Mouse (Mus musculus) frontal cortex, postnatal 25 days (tissue): Measurements from ENCODE around the gene Rubcnl.
A peak's percentile ranks its signal among the peaks of the same experiment; 100 is the strongest.

Experiments used
- DNase-seq, 2 experiments: peaks; one replicate each; pipeline ENCODE4 v3.0.0; 2022; ENCODE audit warnings: low spot score in 2 of 2

Gene Rubcnl

DNA sequence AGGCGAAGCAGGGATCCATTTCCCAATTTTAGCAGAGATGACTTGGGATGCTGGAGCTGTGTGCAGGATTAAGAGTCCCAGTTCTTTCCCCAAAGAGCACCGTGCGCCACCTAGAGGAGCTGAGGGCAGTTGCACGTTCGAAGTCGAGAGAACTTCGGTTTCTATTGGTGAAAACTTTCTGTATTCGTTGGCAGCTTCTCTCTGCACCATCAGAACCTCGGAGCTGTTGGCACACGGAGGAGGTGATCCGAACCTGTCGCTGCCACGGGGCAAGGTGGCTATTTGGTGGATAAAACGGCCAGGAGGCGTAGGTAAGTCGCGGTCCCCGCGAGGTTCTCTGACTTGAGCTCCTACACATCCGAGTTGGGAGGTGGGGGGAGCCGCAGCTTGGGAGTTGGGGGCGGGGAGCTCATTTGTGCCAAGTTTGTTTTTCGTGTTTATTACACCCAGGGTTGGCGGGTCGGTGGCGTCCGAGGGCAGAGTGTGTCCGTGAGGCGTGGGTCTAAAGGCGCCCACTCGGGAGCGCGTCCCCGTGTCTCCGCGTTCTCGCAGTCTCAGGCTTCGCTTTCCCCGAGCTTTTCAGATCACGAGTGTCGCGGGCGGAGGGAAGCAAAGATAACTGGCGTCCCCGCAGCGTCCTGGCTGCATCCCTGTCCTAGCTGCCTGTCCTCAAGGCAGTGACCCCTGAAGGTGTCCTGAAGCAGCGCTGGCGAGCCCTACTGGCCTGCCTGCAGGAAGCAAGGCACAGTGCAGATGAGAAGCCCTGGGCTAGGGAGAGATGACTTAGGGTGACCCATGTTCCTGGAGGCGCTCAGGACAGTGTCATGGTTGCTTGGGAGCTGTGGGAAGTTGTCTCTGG is at the start of gene Rubcnl:
Rubcnl (plus strand) TSS at position 172 of the 859 bp plus-strand sequence.
- DNase-seq, result peak; percentile 41 to 64

DNA sequence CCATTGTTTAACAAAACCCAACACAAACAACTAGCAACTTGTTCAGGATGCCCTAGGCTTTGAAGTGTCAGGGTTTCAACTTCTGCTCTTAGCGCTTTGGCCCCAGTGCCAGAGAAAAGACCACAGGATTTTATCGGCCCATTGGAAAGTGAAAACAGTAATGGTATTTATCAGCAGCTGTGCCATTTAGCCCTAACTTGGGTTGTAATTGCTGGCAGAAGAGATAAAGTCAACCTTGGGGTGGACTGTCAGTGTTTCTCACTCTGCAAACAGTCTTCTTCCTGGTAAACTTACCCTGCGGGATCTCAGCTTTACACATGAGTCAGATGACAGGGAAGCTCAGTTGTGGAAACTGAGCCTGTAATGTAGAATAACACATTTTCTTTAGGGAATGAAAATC is 43.6 kb upstream of the Rubcnl start:
- DNase-seq, result no peak

DNA sequence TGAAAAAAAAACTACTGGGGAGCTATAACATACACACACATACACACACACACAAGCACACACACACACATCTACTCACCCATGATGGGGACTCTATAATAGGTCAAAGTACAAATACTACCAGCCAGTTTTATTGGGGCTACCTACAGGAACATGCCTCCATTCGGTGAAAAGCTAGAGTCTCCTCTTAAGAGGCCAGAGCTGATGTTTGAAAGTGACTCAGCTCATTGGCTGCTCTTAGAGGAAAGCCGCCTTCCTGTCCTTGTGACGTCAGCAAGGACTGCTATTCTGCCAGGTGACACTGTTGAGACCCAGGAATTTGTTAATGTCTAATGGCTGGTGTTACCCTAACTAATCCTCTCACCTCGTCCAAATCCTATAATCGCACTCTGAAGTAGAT is 43.1 kb upstream of the Rubcnl start:
- no peak for DNase-seq

DNA sequence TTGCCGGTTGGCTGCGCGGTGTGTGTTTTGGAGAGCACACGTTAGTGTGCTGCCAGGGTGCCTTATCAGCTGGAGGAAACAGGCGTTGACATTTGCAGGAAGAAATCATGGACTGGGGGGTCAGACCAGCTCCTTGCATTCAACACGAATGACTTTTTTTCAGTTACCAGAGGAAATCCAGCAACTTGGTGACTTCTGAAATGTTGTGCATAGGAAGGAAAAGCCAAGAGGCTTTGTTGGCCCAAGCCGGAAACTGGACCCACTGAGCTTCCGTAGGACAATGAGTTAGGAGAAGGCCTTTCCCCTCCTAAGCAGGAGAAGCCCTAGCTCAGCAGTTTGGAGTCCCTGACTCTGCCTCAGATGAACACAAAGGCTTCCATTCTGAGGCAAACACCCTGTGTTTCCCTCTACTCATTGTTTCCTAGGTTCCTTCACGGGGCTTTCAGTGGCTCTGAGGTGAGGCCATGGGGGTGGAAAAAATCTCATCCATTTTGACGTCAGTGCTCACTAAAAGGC is 41.6 kb upstream of the Rubcnl start:
- DNase-seq, result no peak

DNA sequence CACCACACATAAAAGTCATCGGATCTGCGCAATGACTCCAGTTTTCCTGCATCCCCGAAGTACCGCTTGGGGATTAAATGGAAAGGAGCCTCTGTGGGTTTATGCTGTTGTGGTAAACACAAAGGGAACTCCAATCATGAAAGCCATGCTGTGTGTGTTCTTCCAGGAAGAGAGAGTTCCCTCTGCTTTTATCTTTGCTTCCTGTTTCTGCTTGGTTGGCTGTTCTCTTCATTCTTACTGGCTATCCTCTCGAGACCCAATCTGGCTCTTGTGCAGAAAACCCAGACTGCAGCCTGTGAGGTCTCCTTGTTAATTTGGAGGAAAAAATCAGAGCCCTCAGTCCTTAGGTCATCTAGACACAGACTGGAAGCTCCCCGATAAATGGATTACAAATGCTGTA is 38.9 kb upstream of the Rubcnl start:
- no peak for DNase-seq

DNA sequence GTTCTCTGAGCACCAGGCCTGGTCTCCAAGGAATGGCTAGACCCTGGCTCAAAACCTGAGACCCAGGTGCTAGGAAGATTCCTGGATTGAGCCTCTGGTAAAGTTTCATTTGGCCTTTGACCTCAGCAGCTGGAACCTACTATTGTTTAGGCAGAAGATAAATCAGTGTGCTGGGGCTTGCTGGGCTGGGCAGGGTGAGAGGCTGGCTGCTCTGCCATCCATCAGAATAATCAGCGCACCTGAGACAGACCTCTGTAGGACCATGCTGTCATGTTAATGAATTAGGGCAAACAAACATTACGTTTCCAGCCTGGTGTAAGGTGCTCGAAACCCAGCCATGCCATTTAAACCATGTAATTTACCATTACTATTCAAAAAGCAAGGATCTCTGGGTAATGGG is 34.8 kb upstream of the Rubcnl start:
- no peak for DNase-seq

DNA sequence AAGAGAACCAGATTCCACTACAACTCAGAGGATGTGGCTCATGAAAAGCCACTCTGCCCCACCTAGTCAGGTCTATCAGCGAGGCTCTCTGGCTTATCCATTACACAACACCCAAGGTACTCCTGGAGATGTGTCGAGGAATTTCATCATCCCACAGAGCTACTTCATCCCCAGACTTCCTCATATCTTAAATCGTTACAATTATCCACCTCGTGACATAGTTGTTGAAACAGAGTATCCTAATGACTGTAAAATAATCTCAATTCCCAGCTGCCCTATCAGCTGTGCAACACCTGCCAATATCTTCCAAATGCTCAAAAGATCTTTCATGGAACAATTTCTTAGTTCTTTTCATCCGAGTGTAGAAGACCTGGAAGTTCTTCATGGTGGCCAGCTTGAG is 32.7 kb upstream of the Rubcnl start:
- no peak for DNase-seq

DNA sequence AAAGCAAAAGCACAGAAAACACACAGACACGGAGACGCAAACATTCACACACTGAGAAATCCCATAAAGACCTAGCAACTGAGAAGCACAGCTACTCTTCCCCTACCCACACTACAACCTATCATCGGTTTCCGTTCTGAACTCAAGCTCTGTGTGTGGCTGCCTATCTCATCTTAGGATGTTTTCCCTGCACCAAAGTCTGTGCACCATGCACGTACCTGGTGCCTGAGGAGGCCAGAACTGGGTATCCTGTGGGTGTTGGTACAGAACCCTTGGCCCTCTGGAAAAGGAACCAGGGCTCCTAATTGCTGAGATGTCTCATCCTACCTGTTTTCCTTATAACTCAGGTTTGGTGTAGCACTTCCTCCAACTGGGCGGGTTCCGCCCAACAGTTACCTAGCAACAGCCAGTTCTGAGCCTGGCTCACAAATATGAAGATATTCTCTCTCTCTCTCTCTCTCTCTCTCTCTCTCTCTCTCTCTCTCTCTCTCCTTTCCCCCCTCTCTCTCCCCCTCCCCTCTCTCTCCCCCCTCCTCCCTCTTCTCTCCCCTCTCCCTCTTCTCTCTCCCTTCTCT is 30.9 kb upstream of the Rubcnl start:
- DNase-seq, result no peak

DNA sequence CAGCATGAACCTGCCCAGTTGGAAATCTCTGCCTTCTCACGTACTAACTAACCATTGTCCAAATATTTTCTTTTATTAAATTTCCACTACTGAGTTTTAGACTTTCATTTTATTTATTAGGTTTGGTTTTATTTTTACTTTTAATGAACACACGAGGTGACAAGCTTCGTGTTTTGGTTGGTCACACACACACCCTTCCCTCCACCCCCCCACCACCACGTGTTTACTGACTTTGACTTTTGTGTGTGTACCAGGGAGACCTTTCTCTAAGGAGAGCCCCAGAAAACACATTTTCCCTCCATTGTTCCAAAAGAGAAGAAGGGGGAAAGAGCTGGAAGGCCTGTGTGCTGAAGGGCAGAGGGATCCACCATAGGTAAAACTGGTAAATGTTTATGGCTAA is 30.2 kb upstream of the Rubcnl start:
- DNase-seq, result no peak

DNA sequence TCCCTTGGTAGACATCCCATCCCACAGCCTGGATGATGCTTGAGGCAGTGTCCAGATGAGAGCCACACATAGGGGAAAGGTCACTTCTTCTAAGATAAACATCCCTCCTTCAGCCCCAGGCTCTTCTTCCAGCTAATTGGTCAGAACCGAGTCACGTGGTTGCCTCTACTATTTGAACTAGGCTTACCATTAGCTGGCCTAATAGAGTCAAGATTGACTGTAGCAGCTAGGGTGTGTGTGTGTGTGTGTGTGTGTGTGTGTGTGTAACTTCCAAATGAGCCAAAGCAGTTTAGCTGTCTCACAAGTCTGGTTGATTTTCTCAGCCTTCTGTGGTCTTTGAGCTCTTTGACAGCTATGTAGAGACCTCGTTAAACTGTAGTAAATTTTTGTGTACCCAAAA is 29.3 kb upstream of the Rubcnl start:
- DNase-seq, result no peak

DNA sequence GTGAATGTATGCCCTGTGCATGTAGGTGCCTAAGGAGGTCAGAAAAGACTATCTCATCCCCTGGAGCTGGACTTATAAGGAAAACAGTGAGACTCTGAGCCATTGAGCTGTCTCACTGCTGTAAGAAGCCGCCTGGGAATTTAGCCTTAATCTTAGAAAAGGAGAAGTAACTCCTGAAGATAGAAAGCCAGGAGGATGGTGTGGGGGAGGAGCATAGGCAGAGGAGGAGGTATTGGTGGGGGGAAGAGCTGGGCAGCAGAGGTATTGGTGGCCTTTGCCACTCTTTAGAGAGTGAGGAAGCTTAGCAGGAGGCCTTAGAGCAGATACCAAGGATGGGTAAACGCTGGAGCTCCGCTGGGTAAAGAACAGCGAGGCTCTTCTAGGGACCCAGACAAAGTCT is 26.5 kb upstream of the Rubcnl start:
- DNase-seq, result no peak

DNA sequence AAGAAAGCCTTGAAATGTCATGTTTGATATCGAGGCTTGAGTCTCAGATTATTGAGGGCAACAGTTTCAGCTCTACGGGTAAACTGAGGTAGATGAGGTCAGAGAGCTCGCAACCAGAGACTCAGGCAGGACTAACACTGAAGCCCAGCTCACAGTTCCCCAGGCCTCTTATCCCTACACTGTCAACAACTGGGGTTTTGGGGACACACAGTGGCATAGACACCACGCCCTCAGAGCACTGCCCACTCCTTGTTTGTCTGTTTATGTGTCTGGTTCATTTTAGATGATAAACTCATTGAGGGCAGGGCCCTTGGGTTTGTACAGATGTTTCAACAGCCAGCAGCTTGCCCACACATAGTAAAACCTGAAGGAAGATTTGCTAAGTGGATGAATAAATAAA is 25.9 kb upstream of the Rubcnl start:
- no peak for DNase-seq

DNA sequence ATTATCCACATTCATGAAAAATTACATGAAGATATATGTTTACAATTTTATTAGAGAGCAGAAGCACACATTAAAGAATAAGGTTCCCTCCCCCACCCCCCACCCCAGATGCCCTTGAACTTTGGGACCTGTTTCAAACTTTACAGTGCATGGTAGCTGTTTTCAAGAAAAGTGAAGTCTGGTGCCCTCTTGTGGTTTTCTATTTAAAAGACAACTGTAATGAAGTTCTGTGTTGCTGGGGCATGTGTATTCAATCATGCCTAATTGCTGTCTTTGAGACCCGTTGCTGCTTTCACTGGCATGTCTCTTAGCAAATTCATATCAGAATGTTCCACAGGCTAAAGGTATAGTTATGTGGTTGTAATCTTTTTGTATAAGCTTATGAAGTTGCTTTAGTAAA is 25.3 kb upstream of the Rubcnl start:
- no peak for DNase-seq

DNA sequence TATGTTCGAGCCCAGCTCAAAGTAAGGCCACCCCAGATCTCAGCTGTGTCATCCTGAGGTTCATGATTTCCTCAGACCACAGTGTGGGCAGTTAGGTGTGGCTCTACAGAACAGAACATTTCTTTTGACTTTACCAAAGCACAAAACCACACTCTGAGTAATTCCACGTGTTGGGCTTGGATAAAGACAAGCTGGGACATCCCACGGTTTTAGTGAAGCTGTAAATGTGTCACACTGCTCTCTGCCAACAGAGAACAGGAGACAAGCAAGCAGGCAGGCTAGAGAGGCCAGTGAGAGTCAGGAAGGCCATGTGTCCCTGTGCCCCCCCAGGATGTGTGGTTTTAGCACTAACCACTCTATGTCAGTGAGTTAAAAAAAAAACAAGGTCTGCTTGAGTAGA is 19.3 kb upstream of the Rubcnl start:
- no peak for DNase-seq

DNA sequence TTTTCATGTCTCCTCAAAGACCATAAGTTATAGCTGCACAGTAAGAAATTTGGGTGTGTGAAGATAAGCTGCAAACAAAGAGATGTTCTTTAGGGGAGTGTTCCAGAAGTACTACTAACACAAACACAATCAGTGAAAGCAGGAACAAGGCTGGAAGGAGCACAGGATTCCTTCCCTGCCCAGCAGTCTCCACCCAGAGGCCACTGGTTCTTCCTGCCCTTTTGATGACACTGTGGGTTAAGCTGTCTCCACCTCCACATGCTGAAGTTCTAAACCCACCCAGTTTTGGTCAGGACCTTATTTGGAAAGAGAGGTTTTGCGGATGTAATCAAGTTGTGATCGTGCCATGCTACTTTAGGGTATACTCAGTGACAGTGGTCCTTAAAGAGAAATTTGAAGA is 18.8 kb upstream of the Rubcnl start:
- no peak for DNase-seq

DNA sequence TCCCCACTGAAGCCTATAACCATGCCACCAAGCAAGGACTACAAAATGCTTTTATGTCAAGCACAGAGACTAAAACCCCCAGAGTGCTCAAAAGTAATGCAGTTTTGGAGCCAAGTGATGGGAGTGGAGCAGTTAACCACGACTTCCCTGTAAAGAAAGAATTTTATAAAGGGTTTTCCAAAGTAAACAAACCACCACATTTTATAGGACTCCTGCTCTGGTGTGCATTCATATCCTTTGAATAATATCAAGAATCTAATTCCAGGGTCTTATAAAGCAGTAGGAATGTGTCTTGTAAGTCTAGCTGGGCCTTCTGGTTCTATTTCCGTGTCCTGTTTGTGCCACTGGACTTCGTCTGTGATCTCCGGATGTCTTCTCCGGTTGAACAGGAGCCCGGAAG is 14.5 kb upstream of the Rubcnl start:
- no peak for DNase-seq

DNA sequence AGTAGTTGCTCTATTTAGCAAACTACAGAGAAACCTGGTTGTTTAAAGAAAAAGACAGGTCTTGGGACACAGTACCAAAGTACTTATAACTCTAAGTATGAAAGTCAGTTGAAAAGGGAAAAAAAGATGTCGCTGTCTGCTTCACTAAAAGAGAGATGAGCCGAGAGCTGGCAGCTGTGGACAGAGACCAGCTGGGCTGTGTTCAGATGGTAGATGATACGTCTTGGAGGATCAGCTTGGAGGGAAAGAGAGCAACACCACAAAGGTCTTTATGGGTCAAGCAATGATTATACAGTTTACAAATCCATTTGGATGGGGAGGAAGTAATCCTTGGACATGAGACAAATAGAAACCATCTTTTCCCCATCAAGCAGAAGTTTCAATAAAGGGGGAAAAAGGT is 12.5 kb upstream of the Rubcnl start:
- DNase-seq, result no peak

DNA sequence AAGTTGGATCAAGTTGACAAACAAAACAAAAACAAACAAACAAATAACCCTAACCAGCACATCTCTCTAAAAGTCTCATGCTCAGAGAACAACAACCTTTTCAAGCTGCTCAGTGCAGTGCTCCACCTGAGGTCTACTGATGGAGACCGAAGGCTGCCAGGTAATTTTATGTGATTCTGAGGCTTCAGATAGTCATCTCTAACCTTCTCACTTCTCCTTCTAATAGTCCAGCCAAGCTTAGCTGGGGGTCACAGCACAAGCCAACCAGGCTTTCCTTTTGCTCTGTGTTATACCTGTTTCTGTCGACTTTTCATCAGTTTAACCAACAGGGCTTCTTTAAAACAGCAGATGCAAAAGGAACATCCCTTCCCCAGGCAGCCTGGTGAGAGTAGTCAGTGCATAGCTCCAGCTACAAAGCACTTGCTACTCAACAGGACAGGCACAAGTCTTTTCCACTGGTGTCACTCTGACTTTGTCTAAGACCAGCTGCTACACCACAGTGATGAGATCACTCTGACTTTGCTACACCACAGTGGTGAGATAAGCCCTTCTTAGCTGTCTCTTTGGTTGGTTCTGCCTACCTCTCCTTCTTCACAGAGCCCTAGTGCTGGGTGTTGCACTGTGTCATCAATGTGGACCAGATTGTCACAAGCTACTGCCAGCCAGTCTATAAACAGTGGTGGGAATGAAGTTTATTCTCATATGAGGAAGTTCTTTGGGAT is 10.2 kb upstream of the Rubcnl start:
- DNase-seq, result no peak

DNA sequence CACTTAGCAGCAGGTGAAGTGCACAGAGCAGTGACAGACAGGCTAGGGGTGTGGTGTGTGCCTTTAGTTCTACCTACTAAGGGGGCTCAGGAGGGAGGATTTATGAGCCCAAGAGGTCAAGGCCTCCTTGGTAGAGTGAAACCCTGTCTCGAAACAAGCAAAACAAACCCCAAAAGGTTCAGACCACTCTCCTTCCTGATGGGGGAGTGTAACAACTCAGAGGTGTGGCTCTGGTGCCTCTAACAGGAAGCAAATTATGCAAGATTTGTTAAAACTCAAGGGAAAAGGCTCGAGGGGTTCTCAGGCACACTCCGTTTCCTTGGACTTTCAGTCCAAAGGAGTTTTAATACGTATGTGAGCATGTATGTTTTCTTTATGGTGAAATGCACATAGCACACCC is 5.5 kb upstream of the Rubcnl start:
- DNase-seq, result no peak

DNA sequence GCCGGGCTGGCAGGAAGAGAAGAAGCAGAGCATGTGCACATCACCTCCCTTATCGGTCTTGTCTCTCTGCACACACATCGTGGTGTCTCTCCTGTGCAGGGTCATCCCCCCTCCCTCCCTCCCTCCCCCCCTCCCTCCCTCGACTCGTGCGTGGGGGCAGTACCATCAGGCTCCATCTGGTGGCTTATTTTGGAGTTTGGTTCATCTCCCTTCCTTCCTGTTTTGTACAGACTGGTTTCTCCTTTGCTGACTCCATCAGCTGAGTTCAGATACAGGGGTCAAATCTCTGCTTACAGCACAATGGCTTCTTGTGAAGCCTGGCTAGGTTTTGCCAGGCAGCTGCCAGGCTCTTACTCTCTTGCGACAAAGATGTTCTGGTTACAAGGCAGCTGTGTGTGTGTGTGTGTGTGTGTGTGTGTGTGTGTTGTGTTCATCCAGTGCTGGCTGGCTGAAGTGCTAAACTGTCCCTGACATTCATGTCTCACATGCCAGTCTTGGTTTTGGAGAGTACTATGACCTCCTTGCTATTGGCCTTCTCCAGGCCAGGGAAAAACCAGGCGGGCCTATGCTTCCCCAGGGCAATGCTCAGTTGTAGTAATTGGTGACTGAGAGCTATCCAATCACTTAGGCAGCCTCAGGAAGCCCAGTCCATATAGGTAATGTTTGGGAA is 4.7 kb upstream of the Rubcnl start:
- DNase-seq, result no peak

DNA sequence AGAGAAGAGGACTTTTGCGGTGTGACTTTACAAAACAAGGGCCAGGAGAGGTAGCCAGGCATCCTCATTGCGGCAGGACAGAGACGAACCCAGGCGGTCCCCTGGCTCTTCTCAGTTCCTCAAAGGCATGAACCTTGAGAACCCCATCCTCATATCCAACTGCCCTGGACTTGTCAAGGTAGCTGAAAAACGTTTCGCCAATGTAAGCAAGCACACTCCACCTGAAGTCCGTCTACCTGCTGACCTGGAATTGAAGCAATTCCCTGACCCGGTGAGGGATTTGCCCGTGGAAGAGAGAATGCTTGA is 841 bp downstream of the Rubcnl start:
- DNase-seq, result no peak

DNA sequence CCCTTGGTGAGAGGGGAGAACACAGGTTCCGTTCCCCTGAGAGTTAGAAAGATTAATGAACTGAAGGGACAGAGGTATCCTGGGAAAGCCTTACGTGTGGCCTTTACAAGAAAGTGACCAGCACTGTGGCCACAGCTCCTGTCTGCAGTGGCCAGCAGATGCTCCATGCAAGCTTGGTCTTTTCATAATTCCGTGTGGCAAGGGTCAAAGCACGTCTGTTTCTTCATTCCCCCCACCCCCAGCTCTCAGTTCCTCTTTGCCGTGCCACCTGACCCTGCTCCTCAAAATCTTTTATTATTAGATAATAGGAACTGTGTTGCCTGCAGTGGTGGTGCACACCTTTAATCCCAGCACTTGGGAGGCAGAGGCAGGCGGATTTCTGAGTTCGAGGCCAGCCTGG is 1.4 kb downstream of the Rubcnl start:
- no peak for DNase-seq
